Mouse (Mus musculus) T-helper 17 cell (primary cell): Measurements from ENCODE around the gene Gsk3a.

ENCODE experiments used
- in situ Hi-C, 2 experiments: fragments of 300-600 bp; cut with MboI, MseI; formaldehyde crosslinking; loops; 1 replicate in 1 of 2; 2 replicates in 1 of 2; pipeline ENCODE4 v1.15.1; 2025; ENCODE audit warnings: high pct_unique_total_duplicates in 2 of 2

Gsk3a gene

DNA sequence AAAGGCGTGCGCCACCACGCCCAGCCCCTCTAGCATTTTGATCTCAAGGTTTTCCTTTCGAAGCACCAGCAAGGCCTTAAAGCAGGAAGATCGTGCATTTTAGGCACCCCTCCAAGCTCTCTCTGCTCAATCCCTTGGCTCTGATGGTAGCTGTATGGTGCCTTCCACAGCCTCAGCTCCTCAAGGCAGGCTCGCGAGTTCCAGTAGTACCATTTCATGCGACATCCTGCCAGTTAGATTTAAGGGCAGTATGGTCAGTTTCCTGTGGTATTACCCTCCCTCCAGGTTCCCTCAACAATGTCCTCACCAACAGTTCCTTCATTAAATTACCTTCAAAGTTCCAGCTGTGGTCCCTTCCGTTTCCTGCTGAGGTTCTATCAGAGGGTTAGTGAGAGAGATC is 41.5 kb downstream of the Gsk3a start:
- in situ Hi-C loops = no loop called here

DNA sequence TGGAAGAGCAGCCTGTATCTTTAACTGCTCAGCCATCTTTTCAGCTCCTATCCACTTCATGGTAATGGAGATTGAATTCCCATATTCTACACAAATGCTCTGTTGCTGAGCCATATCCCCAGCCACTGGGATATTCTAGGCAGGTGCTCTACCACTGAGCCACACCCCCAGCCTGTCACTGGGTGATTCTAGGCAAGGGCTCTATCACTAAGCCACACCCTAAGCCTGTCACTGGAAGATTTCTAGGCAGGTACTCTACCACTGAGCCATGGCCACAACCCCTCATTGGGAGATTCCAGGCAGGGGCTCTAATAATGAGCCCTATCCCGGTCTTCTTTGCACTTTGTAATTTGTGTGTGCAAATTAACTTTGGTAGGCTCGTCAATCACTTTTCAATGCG is 42.5 kb downstream of the Gsk3a start:
- in situ Hi-C loops = no loop called here

DNA sequence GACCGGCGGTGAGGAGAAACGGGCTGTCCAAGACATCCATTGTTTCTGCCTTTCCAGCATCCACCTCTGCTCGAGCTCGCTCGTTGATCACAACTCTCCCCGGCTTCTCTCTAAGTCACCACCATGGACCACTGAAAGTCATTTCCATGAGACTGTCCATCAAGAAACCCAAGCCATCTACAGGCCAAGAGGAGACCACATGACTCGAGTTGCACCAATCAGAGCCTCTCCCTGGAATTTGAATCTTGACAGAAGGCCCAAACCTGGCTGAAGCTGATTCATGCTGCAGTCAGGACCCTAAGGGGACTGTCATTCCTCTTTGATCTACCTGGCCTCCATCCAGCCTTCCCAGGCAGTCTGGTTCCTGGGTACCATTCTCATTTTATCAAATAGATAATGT is 45.5 kb downstream of the Gsk3a start:
- in situ Hi-C loops = loop anchor here in 1 of 2 experiments (5.0 kb wide), 1 partner anchor 95 kb away; no protein-coding TSS in a partner anchor

DNA sequence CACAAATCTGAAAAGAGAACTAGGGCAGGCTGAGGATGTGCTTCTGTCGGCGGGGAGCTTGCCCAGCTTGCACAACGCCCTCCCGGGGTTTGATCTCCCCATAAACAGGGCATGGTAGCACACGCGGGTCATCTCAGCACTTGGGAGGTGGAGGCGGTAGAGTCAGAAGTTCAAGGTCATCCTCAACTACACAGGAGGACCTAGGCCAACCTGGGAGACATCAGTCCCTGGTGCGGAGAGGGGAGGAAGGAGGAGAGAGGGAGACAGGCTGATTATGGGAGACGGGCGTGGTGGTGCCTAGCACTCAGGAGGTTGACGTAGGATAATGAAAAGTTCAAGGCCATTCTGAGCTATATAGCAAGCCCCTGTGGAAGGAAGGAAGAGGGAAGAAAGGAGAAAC is 46.8 kb downstream of the Gsk3a start:
- in situ Hi-C loops = loop anchor here in 1 of 2 experiments (5.0 kb wide), 1 partner anchor 94 kb away; no protein-coding TSS in a partner anchor

DNA sequence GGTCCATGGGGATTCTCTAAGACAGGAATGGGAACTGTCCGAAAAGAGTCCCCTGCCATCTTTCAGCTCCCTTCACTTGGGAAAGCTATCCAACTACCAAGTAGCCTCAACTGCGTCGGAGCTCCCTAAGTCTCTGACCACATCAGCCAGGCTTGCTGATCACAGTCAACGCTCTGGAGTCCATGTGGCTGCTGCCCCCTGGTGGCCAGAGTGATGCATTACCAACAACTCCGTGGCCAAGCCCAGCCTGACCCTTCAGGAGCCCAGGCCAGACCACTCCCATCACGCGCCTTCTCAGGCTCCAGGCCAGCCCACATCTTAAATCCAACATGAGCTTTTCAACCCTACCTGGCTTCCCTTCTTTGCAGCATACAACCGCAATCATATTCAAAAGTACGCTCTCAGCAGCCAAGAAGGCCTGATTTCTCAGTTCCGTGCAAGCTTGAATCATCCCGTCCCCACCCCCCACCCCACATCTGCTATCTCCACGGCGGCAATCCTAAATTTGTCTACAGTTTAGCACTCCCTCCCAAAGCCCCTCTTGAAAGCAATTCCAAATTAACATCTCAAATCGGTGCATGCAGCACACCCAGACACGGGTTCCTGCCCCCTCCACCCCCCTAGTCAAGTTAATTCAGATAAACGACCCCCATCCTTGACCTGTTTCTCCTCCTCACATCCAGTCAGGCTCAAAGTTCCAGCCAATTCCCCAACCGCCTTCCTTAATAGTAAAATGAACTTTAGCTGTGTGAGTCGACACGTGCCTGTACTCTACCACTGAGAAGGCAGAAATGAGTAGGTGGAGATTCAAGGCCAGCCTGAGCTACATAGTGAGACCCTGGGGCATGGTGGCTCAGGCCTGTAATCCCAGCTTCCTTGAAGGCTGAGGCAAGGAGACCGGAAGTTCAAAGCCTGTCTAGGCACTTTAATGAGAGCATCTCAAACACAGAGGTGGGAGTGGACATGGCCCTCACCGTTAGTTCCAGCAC is 49.7 kb downstream of the Gsk3a start:
- in situ Hi-C loops = loop anchor here in 1 of 2 experiments (10.0 kb wide), 1 partner anchor 53 kb away; no protein-coding TSS in a partner anchor

DNA sequence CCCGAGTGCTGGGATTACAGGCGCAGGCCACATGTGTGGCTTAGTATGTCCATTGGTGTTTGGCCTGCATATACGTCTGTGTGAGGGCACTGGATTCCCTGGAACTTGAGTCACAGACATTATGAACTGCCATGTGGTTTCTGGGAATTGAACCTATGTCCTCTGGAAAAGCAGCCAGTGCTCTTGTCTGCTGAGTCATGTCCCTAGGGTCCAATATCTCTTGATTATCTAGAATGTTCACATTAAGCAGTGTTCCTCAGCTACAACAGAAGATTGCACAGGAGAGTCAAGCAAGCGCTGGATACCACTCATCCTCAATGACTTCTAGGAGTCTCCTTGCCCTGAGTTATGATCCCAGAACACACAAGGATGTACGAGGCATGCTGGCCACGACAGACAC is 53.6 kb downstream of the Gsk3a start:
- in situ Hi-C loops = loop anchor here (5.0 to 10.0 kb wide), 2 partner anchors 49 to 52 kb away; no protein-coding TSS in a partner anchor

DNA sequence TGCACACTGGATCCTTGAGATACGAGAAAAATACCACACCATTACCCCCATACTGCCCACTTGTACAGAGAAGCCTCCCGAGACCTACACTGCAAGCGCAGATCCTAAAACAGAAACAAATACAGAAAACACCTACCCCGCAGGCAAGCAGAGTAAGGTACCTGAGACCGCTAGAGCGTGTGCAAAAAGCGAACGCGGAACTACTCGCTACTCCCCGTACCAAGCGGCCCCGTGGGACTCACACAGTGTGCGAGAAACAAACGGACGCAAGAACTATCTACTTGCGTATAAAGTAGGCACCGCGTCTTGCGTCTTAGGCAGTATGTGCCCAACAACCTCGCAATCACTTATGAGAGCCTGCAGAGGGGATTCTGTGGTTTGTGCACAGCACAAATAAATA is 55.8 kb downstream of the Gsk3a start:
- in situ Hi-C loops = loop anchor here (5.0 to 10.0 kb wide), 2 partner anchors 47 to 50 kb away; no protein-coding TSS in a partner anchor

DNA sequence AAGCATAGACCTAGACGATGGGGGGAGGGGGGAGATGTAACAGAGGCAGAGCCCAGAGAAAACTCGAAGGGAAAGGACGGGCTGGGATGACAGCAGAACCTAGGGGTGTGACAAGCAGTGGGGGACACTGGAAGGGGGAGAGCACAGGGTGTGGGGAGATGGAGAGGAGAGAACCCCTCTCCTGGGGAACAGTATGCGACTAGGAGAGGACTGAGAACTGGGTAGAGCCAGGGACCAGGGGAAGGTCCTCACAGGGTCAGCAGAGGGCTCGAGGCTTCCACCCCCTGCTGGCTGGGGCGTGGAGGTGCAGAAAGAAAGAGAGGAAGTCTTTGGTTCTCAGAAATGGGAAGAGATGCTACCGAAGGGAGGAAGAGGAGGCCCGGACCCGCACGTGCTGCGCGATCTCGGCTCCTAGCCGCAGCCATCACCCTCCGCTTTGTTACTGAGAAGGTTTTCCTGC is 56.3 kb downstream of the Gsk3a start:
- in situ Hi-C loops = loop anchor here (5.0 to 10.0 kb wide), 2 partner anchors 47 to 49 kb away; no protein-coding TSS in a partner anchor

DNA sequence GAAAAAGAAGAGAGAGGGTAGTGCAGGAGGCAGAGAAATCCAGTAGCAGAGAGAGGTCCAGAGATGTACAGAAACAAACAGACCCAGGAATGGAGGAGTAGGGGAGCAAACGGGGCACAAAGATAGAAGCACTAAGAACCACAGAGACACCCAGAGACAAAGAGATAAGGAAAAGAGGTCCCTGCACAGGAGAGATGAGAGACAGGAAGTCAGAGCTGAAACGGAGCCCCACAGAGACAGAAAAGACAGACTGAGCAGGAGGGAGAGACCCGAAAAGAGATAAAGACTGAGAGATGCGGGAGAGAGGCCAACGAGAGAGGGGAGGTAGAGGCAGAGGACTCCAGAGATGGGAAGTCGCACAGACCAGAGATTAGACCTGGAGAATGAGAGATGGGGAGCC is 57.1 kb downstream of the Gsk3a start:
- in situ Hi-C loops = loop anchor here (5.0 to 10.0 kb wide), 2 partner anchors 46 to 48 kb away; no protein-coding TSS in a partner anchor

DNA sequence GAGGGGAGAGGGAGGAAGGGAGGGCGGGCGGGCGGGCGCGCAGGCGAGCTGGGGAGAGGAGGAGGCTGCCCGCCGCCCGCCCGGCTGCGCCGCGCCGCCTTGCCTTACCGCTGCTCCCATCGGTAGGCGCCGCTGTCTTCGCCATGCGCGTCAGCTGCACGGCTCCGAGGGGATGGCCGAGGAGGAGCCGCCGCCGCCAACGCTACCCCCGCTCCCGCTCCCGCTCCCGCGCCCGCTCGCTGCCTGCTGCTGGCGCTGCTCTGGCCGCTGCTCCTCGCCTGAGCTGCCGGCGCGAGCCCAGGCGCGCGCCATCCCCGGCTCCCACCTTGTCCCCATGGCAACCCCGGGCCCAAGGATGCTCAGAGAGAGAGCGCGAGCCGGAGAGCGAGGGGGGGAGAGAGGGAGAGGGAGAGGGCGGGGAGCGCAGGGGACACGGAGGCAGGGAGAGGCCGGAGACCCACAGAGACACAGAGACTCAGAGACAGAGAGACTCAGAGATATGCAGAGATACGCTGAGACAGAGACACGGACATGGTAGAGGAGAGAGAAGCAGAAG is 58.0 kb downstream of the Gsk3a start, which contains the start of gene Pou2f2:
Gene Pou2f2 (minus strand): TSS at position 121 of the 556 bp plus-strand sequence.
- in situ Hi-C loops = loop anchor here (5.0 to 10.0 kb wide), 2 partner anchors 45 to 47 kb away; no protein-coding TSS in a partner anchor

DNA sequence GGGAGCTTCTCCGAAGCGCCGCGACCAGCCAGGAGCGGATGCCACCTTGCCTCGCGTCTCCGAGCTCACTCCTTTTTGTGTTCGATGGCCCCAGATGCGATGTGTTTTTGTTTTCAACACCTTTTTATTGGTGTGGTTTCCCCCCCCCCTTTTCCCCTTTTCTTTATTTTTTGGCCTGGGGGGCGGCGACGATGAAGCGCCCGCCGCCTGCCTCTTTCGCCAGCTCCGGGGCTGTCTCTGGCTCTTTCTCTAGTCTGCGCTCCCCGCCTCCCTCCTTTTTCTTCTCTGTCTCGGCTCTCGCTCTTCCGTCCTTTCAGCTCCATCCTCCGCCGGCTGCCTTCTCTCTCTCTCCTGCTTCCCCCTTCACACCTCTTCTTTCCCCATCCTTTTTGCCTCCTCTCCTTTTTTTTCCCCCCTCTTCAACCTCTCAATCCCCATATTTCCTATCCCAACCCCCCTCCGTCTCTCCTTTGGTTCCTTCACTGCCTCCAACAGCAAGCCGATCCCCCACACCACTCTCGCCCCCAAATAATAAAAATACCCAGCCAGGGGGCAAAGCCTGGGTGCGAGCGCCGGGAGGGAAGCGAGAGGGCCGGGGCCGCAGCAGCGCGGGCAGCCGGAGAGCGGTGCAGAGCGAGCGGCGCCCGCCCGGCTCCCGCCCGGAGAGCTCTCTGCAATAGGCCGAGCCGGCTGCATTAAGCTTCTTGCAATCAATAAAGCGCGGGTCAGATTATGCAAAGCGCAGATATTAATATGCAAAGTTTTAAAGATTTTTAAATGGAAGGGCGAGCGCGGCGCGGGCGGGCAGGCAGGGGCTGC is 58.7 kb downstream of the Gsk3a start:
- in situ Hi-C loops = no loop called here

DNA sequence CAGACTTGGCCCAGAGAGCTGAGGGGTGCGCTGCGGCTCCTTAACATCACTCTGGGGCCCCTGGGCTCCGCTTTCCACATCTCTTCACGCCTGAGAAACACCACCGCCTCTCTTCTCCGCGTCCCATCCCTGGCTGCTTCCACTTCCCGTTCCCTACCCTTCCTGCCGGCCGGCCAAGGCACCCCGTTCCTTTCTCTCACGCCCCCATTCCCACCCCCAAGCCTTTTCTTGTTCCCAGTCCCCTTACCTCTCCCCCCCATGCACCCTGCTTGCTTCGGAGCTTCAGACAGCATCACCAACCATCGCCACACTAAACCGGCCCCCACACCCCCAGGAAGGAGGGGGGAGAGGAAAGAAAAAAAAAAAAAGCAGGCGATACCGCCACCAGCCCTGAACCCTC is 59.3 kb downstream of the Gsk3a start:
- in situ Hi-C loops = no loop called here
